Mouse (Mus musculus): ENCODE results near the gene Npy. TPM values are rescaled to one million over a fixed set of nuclear protein-coding genes. Genes with fewer than 3 reads are reported as not detected.
A peak's percentile ranks its signal among the peaks of the same experiment; 100 is the strongest.

Gene Npy
- polyA plus RNA-seq, 1 experiment from 2014 or later: 0.44 TPM

DNA sequence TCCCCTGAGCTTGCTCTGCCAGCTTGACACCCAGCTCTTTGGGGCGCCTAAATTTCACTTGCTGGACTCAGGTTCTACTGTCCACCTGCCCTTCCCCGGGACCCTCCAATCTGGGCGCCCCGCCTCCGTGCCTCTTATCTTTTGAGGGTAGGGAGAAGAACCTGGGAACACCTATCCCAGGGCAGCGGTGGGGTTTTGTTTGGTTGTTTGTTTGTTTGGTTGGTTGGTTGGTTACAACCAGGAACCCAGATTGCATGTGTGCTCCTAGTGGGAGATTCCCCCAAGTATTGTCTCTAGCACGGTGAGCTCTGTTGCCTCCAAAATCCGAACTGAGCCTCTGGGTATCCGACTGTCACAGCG is 341 bp downstream of the Npy start:
- under 1% methylated on average over 10 of the region's 10 CpGs for WGBS
- Histone ChIP-seq H3K4me1 (peaks cover 24% of the 10 kb centered on the region), H3K4me3 (peak overlapping the region; percentile 62), H3K27me3 (ENCODE audit: low read depth, poor library complexity, severe bottlenecking) (peaks cover 78% of the 10 kb centered on the region), H3K36me3 (no peaks in the 10 kb centered on the region), H3K9me3 (replicated peaks) (no peaks in the 10 kb centered on the region), H3K27ac (replicated peaks) (no peak overlapping the region)
- no peak for DNase-seq (ENCODE audit: low spot score)

DNA sequence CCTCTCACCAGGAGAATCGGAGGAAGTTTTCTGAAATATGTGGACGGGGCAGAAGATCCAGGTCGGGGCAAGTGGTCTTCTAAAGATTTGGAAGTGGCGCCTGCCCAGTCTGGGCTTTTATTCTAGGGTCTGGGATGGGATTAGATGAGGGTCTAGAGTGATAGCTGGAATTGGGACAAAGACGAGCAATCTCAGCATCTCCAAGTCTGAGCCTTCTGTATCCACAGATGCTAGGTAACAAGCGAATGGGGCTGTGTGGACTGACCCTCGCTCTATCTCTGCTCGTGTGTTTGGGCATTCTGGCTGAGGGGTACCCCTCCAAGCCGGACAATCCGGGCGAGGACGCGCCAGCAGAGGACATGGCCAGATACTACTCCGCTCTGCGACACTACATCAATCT is 861 bp downstream of the Npy start:
- H3K27me3 ChIP-seq (ENCODE audit: low read depth, poor library complexity, severe bottlenecking): peaks cover 78% of the 10 kb centered on the region
- DNase-seq (ENCODE audit: low spot score): peak; percentile 18
- H3K36me3 ChIP-seq: no peaks in the 10 kb centered on the region
- 6% methylated on average over 15 of the region's 15 CpGs for WGBS
- no peak overlapping the region for H3K27ac ChIP-seq (replicated peaks)
- H3K4me3 ChIP-seq: no peak overlapping the region
- H3K4me1 ChIP-seq: peaks cover 24% of the 10 kb centered on the region
- H3K9me3 ChIP-seq (replicated peaks): no peaks in the 10 kb centered on the region

- Histone ChIP-seq H3K27me3 (ENCODE audit: low read depth, poor library complexity, severe bottlenecking) (peaks cover 73% of the 10 kb centered on the region), H3K27ac (replicated peaks) (no peak overlapping the region), H3K4me3 (no peak overlapping the region), H3K9me3 (replicated peaks) (no peaks in the 10 kb centered on the region), H3K4me1 (peaks cover 24% of the 10 kb centered on the region), H3K36me3 (no peaks in the 10 kb centered on the region)
- no peak for DNase-seq (ENCODE audit: low spot score)
- 18% methylated on average over 2 of the region's 2 CpGs for WGBS
These were observed 1.3 kb downstream of the Npy start for GRCm38 (mm10) chr6:49823821-49824220.

DNA sequence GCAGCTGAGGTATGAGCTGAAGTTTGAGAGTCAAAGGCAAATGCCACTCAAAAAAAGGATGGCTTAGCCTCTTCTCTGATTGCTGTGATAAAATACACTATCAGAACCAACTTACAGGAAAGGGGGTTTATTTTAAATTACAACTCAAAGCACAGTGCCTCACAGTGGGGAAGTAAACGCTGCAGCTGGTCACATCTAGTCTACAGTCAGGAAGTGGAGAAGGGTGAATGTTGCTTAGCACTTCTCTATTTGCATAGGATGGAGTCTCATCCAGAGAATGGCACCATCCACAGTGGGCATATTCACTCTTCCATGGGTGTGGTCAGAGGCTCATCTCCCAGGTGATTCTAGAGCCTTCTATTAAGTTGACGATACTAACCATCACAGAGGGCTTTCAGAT is 9.1 kb downstream of the Npy start:
- no peak for DNase-seq (ENCODE audit: low spot score)
- no peak overlapping the region for H3K4me3 ChIP-seq
- no peak overlapping the region for H3K27ac ChIP-seq (replicated peaks)
- 85% methylated on average over 2 of the region's 2 CpGs for WGBS
- no peaks in the 10 kb centered on the region for H3K27me3 ChIP-seq (ENCODE audit: low read depth, poor library complexity, severe bottlenecking)
- H3K9me3 ChIP-seq (replicated peaks): no peaks in the 10 kb centered on the region
- H3K36me3 ChIP-seq: no peaks in the 10 kb centered on the region
- no peaks in the 10 kb centered on the region for H3K4me1 ChIP-seq

DNA sequence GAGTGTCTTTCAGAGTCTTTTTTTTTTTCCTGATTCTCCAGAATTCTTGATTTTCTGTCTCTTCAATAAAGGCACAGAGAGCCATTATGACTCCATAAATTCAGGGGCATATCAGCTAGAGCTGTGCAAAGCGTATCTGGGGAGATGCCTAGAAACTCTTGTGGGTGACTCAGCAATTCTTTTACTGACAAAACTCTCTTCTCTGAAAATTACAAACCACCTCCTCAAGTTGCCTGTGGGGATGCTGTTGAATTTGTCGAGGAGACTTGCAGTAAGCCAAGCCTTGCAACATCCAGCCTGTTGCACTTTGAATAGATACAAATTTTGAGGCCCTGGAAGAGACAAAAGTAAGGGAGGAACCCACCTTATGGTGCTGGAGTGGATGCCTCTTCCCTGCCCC is 34.3 kb downstream of the Npy start:
- WGBS: 82% methylated on average over 2 of the region's 2 CpGs
- H3K36me3 ChIP-seq: no peaks in the 10 kb centered on the region

GRCm38 (mm10) chr6:49867571-49867970 is 45.1 kb downstream of the Npy start:
- no peak overlapping the region for H3K27ac ChIP-seq (replicated peaks)
- 82% methylated on average over 6 of the region's 6 CpGs for WGBS
- DNase-seq (ENCODE audit: low spot score): no peak
- no peaks in the 10 kb centered on the region for H3K36me3 ChIP-seq
- H3K9me3 ChIP-seq (replicated peaks): no peaks in the 10 kb centered on the region
- no peaks in the 10 kb centered on the region for H3K4me1 ChIP-seq
- no peak overlapping the region for H3K4me3 ChIP-seq
- no peaks in the 10 kb centered on the region for H3K27me3 ChIP-seq (ENCODE audit: low read depth, poor library complexity, severe bottlenecking)

More for the DNA sequence above, 34.3 kb downstream of the Npy start:
- no peaks in the 10 kb centered on the region for H3K9me3 ChIP-seq (replicated peaks)
- H3K27me3 ChIP-seq (ENCODE audit: low read depth, poor library complexity, severe bottlenecking): no peaks in the 10 kb centered on the region
- H3K4me3 ChIP-seq: no peak overlapping the region
- no peaks in the 10 kb centered on the region for H3K4me1 ChIP-seq
- no peak for DNase-seq (ENCODE audit: low spot score)
- H3K27ac ChIP-seq (replicated peaks): no peak overlapping the region

DNA sequence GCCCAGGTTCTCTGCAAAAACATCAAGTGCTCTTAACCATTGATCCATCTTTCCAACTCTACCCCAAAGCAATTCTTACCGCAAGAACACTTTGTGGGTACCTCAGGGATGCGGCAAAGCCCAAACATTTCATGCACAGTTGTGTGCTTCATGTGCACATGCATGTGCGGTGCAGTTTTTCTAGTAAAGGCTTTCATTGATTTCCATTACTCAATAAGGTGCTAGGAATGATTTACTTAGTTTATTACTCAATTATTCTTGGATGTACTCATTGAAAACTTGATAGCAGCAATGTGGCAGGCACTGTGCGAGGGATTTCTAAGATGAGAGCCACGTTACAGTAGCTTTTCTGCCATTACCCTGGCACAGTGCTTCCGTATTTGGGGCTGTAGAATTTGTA is 48.6 kb downstream of the Npy start:
- H3K4me3 ChIP-seq: no peak overlapping the region
- no peak for DNase-seq (ENCODE audit: low spot score)
- H3K27me3 ChIP-seq (ENCODE audit: low read depth, poor library complexity, severe bottlenecking): no peaks in the 10 kb centered on the region
- H3K9me3 ChIP-seq (replicated peaks): no peaks in the 10 kb centered on the region
- no peaks in the 10 kb centered on the region for H3K36me3 ChIP-seq
- peaks cover 8% of the 10 kb centered on the region; the same call in 1 of the 2 replicates for H3K4me1 ChIP-seq
- no peak overlapping the region for H3K27ac ChIP-seq (replicated peaks)
- WGBS: 93% methylated on average over 6 of the region's 6 CpGs

DNA sequence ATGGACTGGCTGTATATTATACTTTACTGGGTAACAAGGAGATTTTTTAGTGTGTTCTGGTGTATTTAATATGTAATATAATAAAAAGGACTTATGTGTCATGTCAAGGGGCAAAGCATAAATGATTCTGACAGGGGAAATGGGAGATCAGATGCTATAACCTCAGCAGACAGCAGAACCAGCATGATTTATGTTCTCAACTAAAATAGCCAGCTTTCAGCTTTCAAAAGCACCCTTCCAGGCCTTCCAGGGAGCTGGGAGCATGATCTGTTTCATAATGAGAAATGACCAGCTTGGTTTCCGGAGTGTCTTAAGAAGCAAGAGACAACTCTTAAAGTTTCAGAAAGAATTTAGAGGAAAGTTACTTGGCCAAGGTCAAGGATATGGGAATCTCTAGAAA is 51.0 kb downstream of the Npy start:
- no peaks in the 10 kb centered on the region for H3K36me3 ChIP-seq
- H3K4me1 ChIP-seq: peaks cover 8% of the 10 kb centered on the region; the same call in 1 of the 2 replicates
- no peak overlapping the region for H3K27ac ChIP-seq (replicated peaks)
- 91% methylated on average over 1 of the region's 1 CpGs for WGBS
- H3K9me3 ChIP-seq (replicated peaks): no peaks in the 10 kb centered on the region
- no peaks in the 10 kb centered on the region for H3K27me3 ChIP-seq (ENCODE audit: low read depth, poor library complexity, severe bottlenecking)
- no peak for DNase-seq (ENCODE audit: low spot score)
- H3K4me3 ChIP-seq: no peak overlapping the region

DNA sequence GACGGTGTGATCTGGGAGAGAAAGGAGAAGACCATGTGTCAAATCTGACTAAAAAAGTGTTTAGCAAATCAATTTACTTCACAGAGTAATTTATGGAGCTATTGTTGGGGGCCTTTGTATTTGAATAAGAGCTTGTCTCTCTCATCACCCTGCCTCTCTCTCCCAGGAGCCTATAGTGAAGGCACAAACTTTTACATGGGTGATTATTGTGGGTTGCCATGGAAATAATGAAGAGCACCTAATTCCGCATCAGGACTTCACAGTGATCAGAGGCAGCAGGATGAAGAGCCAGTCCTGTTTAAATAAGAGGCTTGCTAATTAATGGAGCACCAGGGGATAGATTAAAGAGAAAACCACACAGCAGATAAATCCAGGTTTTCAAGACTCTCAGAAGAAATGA is 52.6 kb downstream of the Npy start:
- 49% methylated on average over 2 of the region's 2 CpGs for WGBS
- H3K9me3 ChIP-seq (replicated peaks): no peaks in the 10 kb centered on the region
- peaks cover 8% of the 10 kb centered on the region; the same call in 1 of the 2 replicates for H3K4me1 ChIP-seq
- H3K27me3 ChIP-seq (ENCODE audit: low read depth, poor library complexity, severe bottlenecking): no peaks in the 10 kb centered on the region
- H3K27ac ChIP-seq (replicated peaks): no peak overlapping the region
- DNase-seq (ENCODE audit: low spot score): no peak
- no peak overlapping the region for H3K4me3 ChIP-seq
- no peaks in the 10 kb centered on the region for H3K36me3 ChIP-seq

GRCm38 (mm10) chr6:49875791-49876190 is 53.3 kb downstream of the Npy start:
- Histone ChIP-seq H3K9me3 (replicated peaks) (no peaks in the 10 kb centered on the region), H3K27ac (replicated peaks) (no peak overlapping the region), H3K36me3 (no peaks in the 10 kb centered on the region), H3K4me3 (no peak overlapping the region), H3K27me3 (ENCODE audit: low read depth, poor library complexity, severe bottlenecking) (no peaks in the 10 kb centered on the region), H3K4me1 (peaks cover 8% of the 10 kb centered on the region; the same call in 1 of the 2 replicates)
- no peak for DNase-seq (ENCODE audit: low spot score)
- 88% methylated on average over 6 of the region's 6 CpGs for WGBS
